Mouse (Mus musculus) myocyte (in vitro differentiated cells): ENCODE data around the gene Sparc. TPM values are rescaled to one million over a fixed set of nuclear protein-coding genes. Genes with fewer than 3 reads are reported as not detected.

Experiments used
- H3K27me3 ChIP-seq: one replicate; pipeline ENCODE4 v1.6.1; 2011; ENCODE audit not compliant: control insufficient read depth, insufficient read depth, insufficient read length
- H3K36me3 ChIP-seq: one replicate; pipeline ENCODE4 v1.6.1; 2011; ENCODE audit not compliant: control insufficient read depth, insufficient read depth
- H3K4me2 ChIP-seq: one replicate; pipeline ENCODE4 v1.6.1; 2011; ENCODE audit warnings: low read depth, control low read depth
- H3K4me3 ChIP-seq: one replicate; pipeline ENCODE4 v1.5.1; 2011; ENCODE audit warnings: mild to moderate bottlenecking, control low read depth, moderate library complexity
- H3K79me2 ChIP-seq: one replicate; pipeline ENCODE4 v1.6.1; 2011; ENCODE audit not compliant: control insufficient read depth, insufficient read depth
- H3ac ChIP-seq: one replicate; pipeline ENCODE4 v1.6.1; 2011; ENCODE audit not compliant: control insufficient read depth, insufficient read length
- CEBPB ChIP-seq: IDR thresholded peaks from 2 replicates; pipeline ENCODE4 v1.6.1; 2011; ENCODE audit warnings: mild to moderate bottlenecking, moderate library complexity; ENCODE audit not compliant: poor library complexity, insufficient read depth, severe bottlenecking
- E2F4 ChIP-seq: IDR thresholded peaks from one replicate; pipeline ENCODE4 v1.6.1; 2011; ENCODE audit warnings: mild to moderate bottlenecking, control low read depth, moderate library complexity; ENCODE audit not compliant: insufficient read depth
- MAX ChIP-seq: IDR thresholded peaks from one replicate; pipeline ENCODE4 v1.6.1; 2011; ENCODE audit warnings: low read depth, mild to moderate bottlenecking, control low read depth
- MYOD1 ChIP-seq, 3 experiments: IDR thresholded peaks; one replicate each; pipeline ENCODE4 v1.6.1; 2011; ENCODE audit warnings: control low read depth in 2 of 3, low read depth in 2 of 3, mild to moderate bottlenecking in 2 of 3, moderate library complexity in 1 of 3; ENCODE audit not compliant: insufficient read length in 2 of 3, control insufficient read depth in 1 of 3
- MYOG ChIP-seq, 3 experiments: IDR thresholded peaks; one replicate each; pipeline ENCODE4 v1.6.1; 2011; ENCODE audit warnings: control low read depth in 2 of 3, low read depth in 2 of 3, mild to moderate bottlenecking in 2 of 3; ENCODE audit not compliant: insufficient read length in 2 of 3, control insufficient read depth in 1 of 3, insufficient read depth in 1 of 3
- POLR2A ChIP-seq: IDR thresholded peaks from one replicate; pipeline ENCODE4 v1.6.1; 2011; ENCODE audit warnings: low read depth, mild to moderate bottlenecking, control low read depth, moderate library complexity; ENCODE audit not compliant: insufficient read length
- POLR2AphosphoS2 ChIP-seq: IDR thresholded peaks from one replicate; pipeline ENCODE4 v1.6.1; 2011; ENCODE audit warnings: low read depth, control low read depth; ENCODE audit not compliant: insufficient read length
- REST ChIP-seq: IDR thresholded peaks from one replicate; pipeline ENCODE4 v1.6.1; 2011; ENCODE audit warnings: mild to moderate bottlenecking, control low read depth, moderate library complexity; ENCODE audit not compliant: insufficient read depth, insufficient read length
- SRF ChIP-seq: IDR thresholded peaks from one replicate; pipeline ENCODE4 v1.6.1; 2011; ENCODE audit warnings: low read depth; ENCODE audit not compliant: control insufficient read depth, insufficient read length
- TCF12 ChIP-seq: IDR thresholded peaks from one replicate; pipeline ENCODE4 v1.6.1; 2011; ENCODE audit warnings: mild to moderate bottlenecking, control low read depth; ENCODE audit not compliant: poor library complexity, insufficient read depth, severe bottlenecking
- TCF3 ChIP-seq: IDR thresholded peaks from one replicate; pipeline ENCODE4 v1.6.1; 2011; ENCODE audit warnings: low read depth, control low read depth; ENCODE audit not compliant: insufficient read length
- USF1 ChIP-seq: IDR thresholded peaks from one replicate; pipeline ENCODE4 v1.6.1; 2011; ENCODE audit warnings: low read depth, mild to moderate bottlenecking, control low read depth, moderate library complexity
- polyA plus RNA-seq: library from polyadenylated mRNA; unstranded; fragments of >200 nt; fragmentation: generic; extraction: Trizol; gene quantifications from one replicate; pipeline ENCODE4 v1.2.1, GENCODE M21; 2012; ENCODE audit warnings: missing spikeins

The Sparc gene
- polyA plus RNA-seq, 1 experiment: 1,961 TPM

DNA sequence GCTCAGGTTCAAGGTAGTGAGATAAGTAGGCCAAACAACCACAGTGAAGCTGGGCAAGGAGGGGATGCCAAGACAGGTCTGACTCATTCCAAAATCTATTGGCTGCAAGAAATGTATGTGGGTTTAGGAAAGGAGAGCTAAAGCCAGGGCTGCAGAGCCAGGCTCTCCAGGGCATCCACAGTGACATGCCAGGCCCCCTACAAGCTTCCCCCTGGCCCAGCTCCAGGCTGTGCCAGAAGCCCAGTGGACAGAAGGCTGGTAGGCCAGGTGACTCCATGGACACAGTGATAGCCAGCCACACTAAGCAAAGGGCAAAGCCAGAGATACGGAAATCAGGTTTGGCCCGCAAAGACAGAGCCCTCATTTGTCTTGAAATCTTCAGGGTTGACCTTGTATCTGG, 66.1 kb downstream of the Sparc start:
- H3K36me3 ChIP-seq: no peaks in the 10 kb centered on the region
- no peak overlapping the region for H3ac ChIP-seq
- H3K4me3 ChIP-seq: no peak overlapping the region
- no peak overlapping the region for H3K4me2 ChIP-seq
- peaks cover 6% of the 10 kb centered on the region for H3K27me3 ChIP-seq
- no peaks in the 10 kb centered on the region for H3K79me2 ChIP-seq
- TF ChIP-seq POLR2A: no peak
- TF ChIP-seq CEBPB: no peak
- TF ChIP-seq E2F4: no peak
- no peak for TF ChIP-seq POLR2AphosphoS2
- no peak for TF ChIP-seq TCF3
- TF ChIP-seq MYOD1 (IDR thresholded peaks at IDR 0.05; ENCODE audit: control insufficient read depth in 1 of 3, insufficient read length in 2 of 3, low read depth in 2 of 3): no peak
- TF ChIP-seq TCF12: no peak
- TF ChIP-seq REST: no peak
- TF ChIP-seq USF1: no peak
- TF ChIP-seq MYOG (IDR thresholded peaks at IDR 0.05; ENCODE audit: control insufficient read depth in 1 of 3, insufficient read depth in 1 of 3, insufficient read length in 2 of 3, low read depth in 2 of 3): no peak
- no peak for TF ChIP-seq MAX
- TF ChIP-seq SRF: no peak

Other genes starting within 250 kb of the Sparc start
- gene Slc36a2, start 238.1 kb downstream of the Sparc start, polyA plus RNA-seq: not detected
- gene Slc36a1, start 218.8 kb downstream of the Sparc start, polyA plus RNA-seq: 5.3 TPM
- gene Fat2, start 86.6 kb downstream of the Sparc start, polyA plus RNA-seq: 0.06 TPM
- gene Atox1, start 38.1 kb upstream of the Sparc start, polyA plus RNA-seq: 264 TPM
- gene G3bp1, start 46.5 kb upstream of the Sparc start, polyA plus RNA-seq: 52.2 TPM
- gene Glra1, start 185.0 kb upstream of the Sparc start, polyA plus RNA-seq: 0.02 TPM